Mouse (Mus musculus): ENCODE measurements around the gene Olfr920.

The Olfr920 gene

GRCm38 (mm10) chr9:38751999-38752398, at the start of gene Olfr920:
Gene Olfr920, plus strand, starts transcription at chr9:38752299.
- no peak for DNase-seq (ENCODE audit: low spot score in 2 of 2)

DNA sequence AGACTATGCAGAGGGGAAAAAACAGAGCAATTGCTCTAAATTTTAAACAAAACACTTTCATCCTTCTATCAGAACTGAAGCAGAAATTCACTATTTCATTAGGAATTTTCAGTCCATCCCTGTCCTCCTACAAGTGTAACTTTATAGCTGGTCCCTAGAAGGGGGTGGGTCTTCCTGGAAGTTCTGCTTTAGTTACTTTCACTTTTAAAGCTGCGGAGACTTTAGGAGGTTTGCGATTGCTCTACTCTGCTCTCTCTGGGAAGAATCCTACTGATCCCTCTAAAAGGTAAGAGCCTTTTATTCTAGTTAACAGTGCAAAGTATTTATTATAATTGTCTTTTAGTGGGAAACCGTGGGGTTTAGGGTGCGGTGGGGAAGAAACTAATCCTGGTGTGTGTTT, 34.0 kb upstream of the Olfr920 start, which contains the start of gene Vwa5a:
TSS of gene Vwa5a (plus strand) at position 167 of the 400 bp plus-strand sequence.
- peak in 1 of 2 experiments; percentile 22 for DNase-seq (ENCODE audit: low spot score in 2 of 2)

DNA sequence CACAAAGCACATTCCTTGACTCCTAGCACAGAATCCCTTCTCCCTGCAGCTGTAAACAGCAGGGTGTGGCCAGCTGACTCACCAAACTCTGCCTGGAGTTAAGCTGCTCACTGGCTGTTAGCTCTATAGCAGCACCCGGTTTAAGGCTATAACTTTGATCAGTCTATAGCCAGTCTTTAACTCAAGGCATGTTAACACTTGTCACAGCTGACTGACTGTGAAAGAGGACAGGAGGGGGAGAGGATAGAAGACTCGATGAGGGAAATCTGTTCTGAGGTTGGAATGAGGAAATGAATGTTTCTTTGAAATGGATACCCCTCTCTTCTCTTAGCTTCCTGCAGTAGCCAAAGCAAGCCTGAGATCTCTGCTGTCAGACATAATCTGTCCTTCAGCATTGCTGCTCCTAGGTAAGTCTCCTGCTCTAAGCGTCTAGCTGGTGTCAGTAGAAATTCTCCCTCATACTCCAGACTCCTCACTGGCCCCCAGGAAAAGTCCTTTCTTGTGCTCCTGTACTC, 33.1 kb upstream of the Olfr920 start:
- peak; percentile 19 to 29 for DNase-seq (ENCODE audit: low spot score in 2 of 2)

GRCm38 (mm10) chr9:38724044-38724443, 28.1 kb upstream of the Olfr920 start:
- no peak for DNase-seq (ENCODE audit: low spot score in 2 of 2)

DNA sequence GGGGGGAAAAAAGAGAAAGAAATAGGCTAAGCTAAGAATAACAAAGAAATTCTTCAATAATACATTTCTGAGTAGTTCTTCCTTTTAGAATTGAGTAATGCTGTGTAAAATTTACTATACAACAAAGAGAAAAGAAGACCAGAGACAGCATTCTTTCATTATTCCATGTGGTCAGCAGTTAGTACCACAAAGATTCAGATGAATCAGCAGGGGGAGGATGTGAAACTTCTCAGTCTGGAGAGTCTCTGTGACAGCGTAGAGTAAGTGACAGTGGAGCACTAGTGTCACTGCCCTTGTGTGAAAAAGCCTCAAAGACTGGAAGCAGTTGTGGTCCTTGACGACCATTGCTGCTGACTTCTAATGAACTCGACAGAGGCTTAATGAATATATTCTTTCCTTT, 23.9 kb upstream of the Olfr920 start:
- DNase-seq (ENCODE audit: low spot score in 2 of 2), result no peak

DNA sequence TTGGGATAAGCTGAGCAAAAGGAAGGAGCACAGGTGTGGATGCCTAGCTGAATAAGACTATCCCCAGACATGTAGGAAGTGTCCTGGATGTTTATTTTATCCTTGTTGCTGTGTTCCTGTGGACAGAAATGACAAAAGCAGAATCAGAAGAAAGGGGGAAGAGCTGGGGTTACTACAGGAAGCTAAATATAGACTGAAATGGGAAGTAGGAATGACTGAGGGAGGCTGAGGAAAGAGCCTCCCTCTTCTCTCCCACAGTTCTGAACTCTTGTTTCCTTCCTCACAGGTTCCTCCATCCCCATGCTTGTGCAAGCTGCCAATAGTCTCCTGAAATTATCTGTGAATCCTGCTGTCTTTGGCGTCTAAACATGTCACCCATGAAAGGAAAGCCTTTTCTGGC, 10.7 kb upstream of the Olfr920 start:
- DNase-seq (ENCODE audit: low spot score in 2 of 2), result no peak

GRCm38 (mm10) chr9:38744619-38745315, 7.3 kb upstream of the Olfr920 start:
- no peak for DNase-seq (ENCODE audit: low spot score in 2 of 2)

- DNase-seq (ENCODE audit: low spot score in 2 of 2), result no peak
Observed at GRCm38 (mm10) chr9:38772768-38773167, 20.7 kb downstream of the Olfr920 start, which contains the start of gene Olfr921. Gene Olfr921, plus strand, starts transcription at chr9:38773068.

DNA sequence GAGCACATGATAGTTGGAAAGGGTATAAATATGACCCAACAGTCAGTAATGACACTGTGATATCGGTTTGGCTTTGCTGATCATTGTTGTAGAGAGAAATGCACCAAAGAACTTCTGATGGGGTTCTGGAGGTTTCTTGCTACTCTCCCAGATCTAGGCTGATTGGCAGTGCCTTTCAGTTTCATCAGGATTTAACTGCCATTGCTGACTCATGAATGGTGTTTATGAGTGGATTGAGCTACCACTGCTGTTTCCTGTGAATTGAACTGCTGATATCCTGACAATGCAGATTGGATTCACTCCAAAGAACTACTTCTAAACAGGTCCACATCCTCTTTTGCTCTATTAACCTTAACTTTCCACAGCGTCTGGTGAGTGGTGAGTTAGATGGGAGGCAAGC, 40.6 kb downstream of the Olfr920 start:
- DNase-seq (ENCODE audit: low spot score in 2 of 2), result no peak

DNA sequence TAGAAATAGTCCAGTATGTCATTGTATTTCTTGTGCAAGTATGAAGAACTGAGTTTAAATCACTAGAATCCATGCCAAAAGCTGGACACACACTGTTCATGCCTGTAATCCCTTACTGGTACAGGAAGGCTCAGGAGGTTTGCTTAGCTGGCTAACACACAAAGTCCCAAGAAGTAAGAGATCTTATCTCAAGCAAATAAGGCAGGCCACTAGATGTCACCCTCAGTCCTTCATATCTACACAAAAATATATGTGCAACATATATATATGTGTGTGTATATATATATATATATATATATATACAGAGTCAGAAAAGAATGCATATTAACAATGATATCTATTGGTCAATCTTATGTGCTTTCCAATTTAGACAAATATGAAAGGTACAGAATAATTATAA, 53.6 kb downstream of the Olfr920 start:
- DNase-seq (ENCODE audit: low spot score in 2 of 2), result no peak

Measured in urinary bladder, adult 18-20 months (tissue).